Mouse (Mus musculus) spleen, embryonic (tissue): Measurements from ENCODE around the gene Sec24c.

Experiments used
- CTCF ChIA-PET: fragments of 350-600 bp; sonication (Branson Sonifier 250); formaldehyde crosslinking; loops from one replicate; lab custom pipeline; 2022; lab: Charles Lee

Gene Sec24c

DNA sequence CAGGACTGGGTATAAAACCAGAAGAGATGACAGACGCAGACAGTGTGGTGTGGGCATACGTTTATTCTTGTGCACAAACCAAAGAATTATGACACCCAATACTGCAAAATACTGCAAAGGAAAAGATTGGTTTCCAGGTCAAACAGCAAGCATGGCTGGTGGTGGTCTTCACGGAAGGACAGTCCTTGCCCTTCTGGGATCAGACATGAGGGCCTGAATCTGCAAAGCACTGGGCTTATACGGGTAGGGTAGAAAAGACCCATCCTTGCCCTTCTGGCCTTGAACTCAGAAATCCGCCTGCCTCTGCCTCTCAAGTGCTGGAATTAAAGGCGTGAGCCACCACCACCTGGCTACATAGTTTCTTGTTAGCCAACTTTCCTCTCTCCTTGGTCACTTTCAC, 15.2 kb upstream of the Sec24c start:
- CTCF ChIA-PET = interaction anchor here (0.8 to 2.4 kb wide), 2 partner anchors 41 to 83 kb away, joined by 3 to 8 read pairs; no protein-coding TSS in a partner anchor

DNA sequence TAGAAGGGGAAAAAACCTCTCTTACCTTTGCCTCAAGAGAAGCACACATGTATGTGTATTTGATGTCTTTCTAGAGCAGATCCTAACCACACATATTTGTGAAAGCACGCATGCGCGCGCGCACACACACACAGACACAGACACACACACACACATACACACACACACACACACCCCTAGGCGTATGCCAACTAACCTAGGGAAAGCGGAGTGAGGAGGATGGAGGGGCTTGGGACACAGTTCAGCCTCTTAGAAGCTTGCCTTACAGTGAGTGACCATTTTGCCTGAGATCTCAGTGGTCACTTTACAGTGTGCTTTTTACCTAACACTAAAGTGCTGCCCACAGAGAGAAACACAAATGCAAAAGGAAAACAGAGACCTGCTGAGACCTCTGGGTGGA, 14.4 kb upstream of the Sec24c start:
- CTCF ChIA-PET = interaction anchor here (0.6 to 2.4 kb wide), 4 partner anchors 84 to 1151 kb away, joined by 3 to 8 read pairs (median 3); no protein-coding TSS in a partner anchor

- CTCF ChIA-PET = interaction anchor here (0.6 to 0.8 kb wide), 4 partner anchors 25 to 73 kb away, joined by 3 to 5 read pairs (median 3); no protein-coding TSS in a partner anchor
These were observed 13.1 kb upstream of the Sec24c start for GRCm38 (mm10) chr14:20660827-20661660.

GRCm38 (mm10) chr14:20661661-20662331, 12.3 kb upstream of the Sec24c start:
- CTCF ChIA-PET = interaction anchor here (0.6 to 0.8 kb wide), 2 partner anchors 74 to 87 kb away, joined by 3 read pairs; no protein-coding TSS in a partner anchor

DNA sequence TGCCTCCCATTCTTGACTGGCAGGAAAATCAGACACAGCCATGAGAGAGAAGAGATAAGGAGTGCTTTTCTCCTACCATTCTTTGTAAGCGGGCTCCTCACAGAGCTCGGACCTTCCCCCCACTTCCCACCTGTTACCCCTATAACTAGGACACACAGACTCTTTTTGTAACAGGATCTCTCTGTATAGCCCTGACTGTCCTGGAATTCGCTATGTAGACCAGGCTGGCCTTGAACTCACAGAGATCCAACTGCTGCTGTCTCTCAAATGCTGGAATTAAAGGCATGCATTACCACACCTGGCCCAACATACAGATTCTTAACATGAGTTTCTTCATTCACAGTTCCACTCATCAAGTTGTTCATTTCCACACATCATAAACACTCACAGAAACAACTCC, 11.4 kb upstream of the Sec24c start:
- CTCF ChIA-PET = no interaction called here

- CTCF ChIA-PET = no interaction called here
These were observed 10.5 kb upstream of the Sec24c start for GRCm38 (mm10) chr14:20663601-20664000.

GRCm38 (mm10) chr14:20664436-20664835, 9.7 kb upstream of the Sec24c start:
- CTCF ChIA-PET = no interaction called here

- CTCF ChIA-PET = no interaction called here
These were observed 6.6 kb upstream of the Sec24c start for GRCm38 (mm10) chr14:20667469-20667868.

- CTCF ChIA-PET = no interaction called here
These were observed 5.8 kb upstream of the Sec24c start, which contains the start of gene Synpo2l for GRCm38 (mm10) chr14:20668154-20668810. TSS of gene Synpo2l (minus strand) at chr14:20668354.

DNA sequence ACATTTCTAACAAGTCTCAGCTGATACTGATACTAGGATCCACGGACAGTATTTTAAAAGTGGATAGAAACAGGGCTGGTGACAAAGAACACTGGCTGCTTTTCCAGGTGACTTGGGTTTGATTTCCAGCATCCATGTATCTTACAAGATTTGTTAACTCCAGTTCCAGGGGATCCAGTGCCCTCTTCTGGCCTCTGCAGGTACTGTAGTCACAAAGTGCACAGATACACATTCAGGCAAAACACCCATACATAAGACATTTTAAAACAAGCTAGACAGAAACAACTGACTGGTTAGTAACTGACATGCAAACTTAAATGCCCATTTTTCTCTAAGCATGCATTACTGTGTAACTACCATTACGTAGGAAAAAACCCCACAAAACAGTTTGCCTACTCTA, 1.1 kb upstream of the Sec24c start:
- CTCF ChIA-PET = interaction anchor here (0.5 kb wide), 1 partner anchor 335 kb away, joined by 5 read pairs; no protein-coding TSS in a partner anchor

- CTCF ChIA-PET = interaction anchor here (0.5 to 1.0 kb wide), 3 partner anchors 14 to 336 kb away, joined by 3 to 10 read pairs (median 5); no protein-coding TSS in a partner anchor
These were observed 409 bp upstream of the Sec24c start for GRCm38 (mm10) chr14:20673735-20674063.

DNA sequence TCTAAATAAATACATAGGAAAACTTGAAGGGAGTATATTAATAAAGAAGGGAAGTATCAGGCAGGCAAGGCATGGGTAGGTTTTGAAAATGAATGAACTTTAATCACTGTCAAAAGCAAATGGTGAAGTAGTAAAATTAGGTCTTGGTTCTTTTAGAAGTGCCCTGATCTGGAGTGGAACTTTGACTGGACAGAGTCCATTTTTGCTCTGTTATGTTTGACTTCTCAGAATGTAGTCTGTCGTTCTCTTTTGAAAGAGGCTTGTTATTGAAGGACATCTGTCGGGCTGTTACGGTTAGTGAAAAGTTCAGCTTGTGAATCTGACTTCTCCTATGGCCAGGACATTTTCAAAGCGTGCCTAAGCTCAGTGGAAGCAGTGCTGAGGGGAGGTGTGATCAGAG, 3.8 kb downstream of the Sec24c start:
- CTCF ChIA-PET = no interaction called here

DNA sequence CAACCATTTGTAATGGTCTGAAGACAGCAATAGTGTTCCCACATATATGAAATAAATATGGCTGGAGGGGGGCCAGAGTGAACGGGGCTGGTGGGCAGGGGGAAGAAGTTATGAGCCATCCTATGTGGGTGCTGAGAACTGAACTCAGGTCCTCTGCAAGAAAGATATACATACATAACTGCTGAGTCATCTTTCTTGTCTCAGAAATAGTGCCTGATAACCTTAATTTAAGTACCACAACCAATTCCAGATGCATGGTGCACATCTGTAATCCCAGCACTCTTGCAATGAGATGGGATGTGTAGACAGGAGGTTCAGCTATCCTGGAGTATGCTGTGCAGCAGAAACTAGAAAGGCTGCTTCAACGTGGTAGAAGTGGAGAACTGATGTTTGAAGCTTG, 7.6 kb downstream of the Sec24c start:
- CTCF ChIA-PET = no interaction called here

DNA sequence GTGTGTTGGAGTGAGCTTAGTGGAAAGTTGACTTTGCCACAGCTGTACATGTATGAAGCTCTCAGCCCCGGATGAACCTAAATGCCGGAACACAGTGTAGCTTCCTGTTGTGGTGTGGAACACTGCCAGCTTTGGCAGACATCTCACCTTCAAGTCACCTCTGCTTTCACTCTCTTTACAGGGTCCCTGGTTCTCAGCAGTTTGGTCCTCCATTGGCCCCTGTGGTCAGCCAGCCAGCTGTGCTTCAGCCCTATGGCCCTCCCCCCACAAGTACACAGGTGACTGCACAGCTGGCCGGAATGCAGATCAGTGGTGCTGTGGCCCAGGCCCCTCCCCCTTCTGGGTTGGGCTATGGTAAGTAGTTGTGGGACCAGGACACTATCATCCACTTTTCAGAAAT, 8.4 kb downstream of the Sec24c start:
- CTCF ChIA-PET = interaction anchor here (0.5 kb wide), 1 partner anchor 899 kb away, joined by 4 read pairs; no protein-coding TSS in a partner anchor

GRCm38 (mm10) chr14:20686576-20686975, 12.5 kb downstream of the Sec24c start:
- CTCF ChIA-PET = no interaction called here

- CTCF ChIA-PET = interaction anchor here (1.7 kb wide), 1 partner anchor 17 kb away, joined by 15 read pairs; no protein-coding TSS in a partner anchor
These were observed 14.9 kb downstream of the Sec24c start for GRCm38 (mm10) chr14:20689009-20689408.

GRCm38 (mm10) chr14:20691772-20692171, 17.7 kb downstream of the Sec24c start:
- CTCF ChIA-PET = no interaction called here

- CTCF ChIA-PET = no interaction called here
These were observed 19.5 kb downstream of the Sec24c start for GRCm38 (mm10) chr14:20693589-20694101.

GRCm38 (mm10) chr14:20694185-20694883, 20.2 kb downstream of the Sec24c start:
- CTCF ChIA-PET = no interaction called here

DNA sequence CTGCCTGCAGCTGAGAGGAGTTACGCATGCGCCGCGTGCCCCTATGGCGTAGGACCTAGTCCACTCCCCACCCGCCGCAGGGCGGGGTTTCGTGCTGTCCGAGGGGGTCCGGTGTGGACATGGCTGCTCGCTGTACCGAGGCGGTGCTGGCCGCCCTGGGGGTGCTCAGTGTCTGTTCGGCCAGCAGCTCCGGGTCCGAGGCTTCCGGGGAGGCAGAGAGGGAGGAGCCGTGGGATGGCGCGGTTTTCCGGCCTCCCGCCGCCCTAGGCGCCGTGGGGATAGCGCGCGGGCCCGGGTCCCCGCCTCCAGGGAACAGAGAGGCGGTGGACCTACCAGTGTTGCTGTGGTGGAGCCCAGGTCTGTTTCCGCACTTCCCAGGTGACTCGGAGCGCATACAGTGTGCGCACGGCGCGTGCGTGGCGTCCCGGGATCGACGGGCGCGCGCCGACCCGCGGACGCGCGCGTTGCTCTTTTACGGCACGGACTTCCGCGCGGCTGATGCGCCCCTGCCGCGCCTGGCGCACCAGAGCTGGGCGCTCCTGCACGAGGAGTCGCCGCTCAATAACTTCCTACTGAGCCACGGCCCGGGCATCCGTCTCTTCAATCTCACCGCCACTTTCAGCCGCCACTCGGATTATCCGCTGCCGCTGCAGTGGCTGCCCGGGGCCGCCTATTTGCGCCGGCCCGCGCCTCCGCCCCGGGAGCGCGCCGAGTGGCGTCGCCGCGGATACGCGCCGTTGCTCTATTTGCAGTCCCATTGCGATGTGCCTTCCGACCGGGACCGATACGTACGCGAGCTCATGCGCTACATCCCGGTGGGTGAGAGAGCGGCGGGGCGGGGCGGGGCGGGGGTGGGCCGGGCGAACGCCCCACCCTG, 21.0 kb downstream of the Sec24c start, which contains the start of gene Fut11:
Gene Fut11, plus strand, starts transcription at position 85 of the 877 bp plus-strand sequence.
- CTCF ChIA-PET = no interaction called here
